Mouse (Mus musculus): ENCODE measurements at regions not wholly inside any gene's neighbourhood (a gene's known extent, or its start where the extent isn't known, plus 50 kb on each side); places are given as distances from the start of the nearest gene placed in this dataset.

DNA sequence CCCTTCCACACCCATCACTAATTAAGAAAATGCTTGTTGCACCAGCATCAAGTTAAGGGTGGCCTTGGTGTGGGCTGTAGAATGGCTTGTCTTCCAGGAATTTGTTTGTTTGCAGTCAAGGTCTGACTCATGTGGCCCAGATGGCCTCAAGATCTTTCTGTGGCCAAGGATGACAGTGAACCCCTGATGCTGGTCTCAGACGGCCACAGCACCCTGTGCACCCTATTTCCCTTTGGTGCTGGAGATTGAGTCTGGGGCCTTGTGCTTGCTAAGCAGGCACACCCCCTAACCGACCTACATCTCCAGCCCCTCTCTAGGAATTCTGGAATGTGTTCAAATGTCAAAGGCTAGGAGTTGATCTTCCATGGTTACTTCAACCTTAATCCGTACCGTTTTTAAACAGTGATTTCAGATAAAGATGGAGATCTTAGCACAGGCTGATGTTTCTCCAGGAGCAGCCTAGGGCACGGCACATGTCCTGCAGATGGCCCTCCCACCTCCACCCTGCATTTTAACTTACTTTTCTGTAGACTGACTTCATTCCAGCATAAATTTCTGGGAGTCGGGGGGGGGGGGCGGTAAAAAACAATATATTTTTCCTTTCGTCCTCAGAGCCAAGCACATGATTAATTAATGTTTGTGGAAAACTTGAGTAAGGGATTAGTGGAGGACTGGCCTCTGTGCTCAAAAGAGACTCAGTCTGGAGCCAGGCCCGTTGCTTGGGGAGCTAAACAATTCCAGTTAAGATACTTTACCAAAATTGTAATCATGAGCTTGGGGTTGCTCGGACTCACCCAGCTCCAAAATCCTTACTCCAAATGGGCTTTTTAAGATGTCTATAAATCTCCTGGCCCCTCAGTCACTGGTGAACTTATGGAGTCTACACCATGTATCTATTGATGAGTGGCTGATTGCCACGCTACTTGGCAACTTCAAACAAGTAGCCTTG lies 95.0 kb upstream of the Supt20 start:
- no peak for DNase-seq (ENCODE audit: low spot score in 2 of 2)

DNA sequence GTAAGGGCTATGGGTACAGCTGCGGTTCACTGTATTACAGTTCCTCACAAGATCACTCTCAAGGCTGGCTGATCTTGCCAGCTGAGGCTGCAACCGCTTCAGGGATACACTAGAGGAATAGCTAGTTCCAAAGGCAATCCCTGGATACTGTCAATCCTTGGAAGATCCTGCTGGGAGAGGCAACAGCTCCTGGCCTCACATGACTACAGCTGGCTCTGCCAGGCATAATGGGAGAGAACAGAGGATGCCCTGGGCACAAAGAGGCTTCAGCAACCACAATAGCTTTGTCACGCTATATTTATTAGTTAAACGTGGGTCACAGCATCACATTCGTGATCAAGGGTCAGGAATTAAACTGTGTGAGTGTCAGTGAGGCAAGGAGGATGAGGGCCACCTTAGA lies 94.3 kb upstream of the Supt20 start:
- no peak for DNase-seq (ENCODE audit: low spot score in 2 of 2)

DNA sequence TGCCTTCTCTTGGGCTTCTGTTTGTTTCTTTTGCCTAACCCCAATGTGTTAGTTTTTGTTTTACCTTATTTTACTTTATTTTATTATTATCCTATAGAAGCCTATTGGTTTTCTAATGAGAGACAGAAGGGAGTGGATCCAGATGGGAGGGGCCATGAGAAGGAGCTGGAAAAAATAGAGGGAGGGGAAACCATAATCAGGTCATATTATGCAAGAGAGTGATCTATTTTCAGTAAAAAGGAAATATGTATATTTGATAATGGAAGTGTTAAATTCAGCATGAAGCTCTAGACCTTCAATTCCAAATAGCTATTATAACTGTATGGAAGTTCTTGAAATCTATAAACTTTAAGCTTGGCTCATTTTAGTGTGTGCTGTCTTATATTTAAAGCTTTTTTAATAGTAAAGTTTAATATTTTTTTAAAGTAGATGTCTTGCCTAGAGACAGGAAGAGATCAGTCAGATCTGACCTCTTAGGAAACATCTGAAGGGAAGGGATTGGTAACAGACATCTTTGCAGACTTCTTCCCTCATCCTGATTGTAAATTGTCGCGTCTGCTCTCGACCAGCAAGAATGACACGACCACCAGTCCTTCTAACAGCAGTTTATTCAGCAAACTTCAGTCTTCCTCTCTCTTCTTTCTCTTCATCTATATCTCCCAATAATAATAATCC lies 87.8 kb upstream of the Supt20 start:
- no peak for DNase-seq (ENCODE audit: low spot score in 2 of 2)

DNA sequence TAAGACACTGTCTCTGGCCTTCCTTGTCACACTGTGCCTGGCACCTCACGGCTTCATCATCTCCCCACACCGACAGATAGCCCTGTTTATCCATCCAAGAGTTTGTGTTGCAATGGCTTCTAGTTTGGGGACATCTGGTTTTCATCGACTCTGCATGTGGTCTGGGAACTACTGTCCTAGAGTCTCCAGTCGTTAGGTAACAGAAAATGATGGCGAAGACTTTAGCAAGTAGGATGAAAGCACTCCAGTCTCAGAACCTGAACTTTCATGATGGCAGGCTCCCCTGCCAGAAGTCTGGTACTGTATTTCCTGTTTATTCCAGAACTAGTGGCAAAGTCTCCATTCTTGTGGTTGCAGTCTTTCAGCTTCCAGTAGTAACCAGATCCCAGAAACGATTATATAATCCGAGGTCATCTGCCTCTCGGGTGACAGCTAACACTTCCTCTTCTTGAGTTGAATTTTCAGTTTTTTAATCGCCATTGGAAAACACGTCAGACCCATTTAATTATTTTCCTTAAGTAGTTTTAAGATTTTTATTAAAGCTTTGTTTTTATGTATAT lies 81.1 kb upstream of the Supt20 start:
- no peak for DNase-seq (ENCODE audit: low spot score in 2 of 2)

DNA sequence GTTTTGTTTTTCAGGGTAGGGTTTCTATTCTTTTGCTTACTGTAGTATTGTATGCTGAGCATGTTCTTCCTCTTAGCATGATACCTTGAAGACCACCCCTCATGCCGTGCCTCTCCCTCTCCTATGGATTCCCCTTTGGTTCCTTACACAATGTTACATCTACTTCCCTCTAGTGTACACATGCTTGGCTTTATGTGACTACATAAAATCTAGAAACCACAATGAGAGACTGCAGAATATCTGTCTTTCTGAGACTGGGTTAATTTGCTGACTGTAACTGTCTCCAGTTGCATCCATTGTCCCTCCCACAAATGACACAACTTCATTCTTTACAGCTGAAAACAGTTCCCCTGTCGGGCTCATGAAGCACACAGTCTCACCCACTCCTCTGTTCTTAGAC lies 78.8 kb upstream of the Supt20 start:
- DNase-seq (ENCODE audit: low spot score in 2 of 2) = no peak

DNA sequence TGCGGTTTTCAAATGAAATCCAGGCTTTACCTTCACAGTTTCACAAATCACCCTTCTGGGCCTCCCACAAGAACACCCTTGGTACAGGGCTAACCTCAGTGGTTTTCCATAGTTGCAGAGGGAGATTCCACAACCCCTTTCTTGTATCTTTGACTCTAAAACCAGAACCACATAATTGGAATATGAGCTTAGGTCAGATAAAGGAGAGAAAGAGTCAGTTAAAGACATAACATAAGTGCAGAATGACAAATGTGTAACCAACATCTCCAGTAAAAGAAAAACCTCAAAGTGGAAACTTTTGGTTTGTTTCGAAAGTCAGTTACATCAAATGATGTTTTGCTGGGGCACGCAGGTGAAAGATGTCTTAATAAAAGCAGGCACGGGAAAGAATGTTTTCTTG lies 75.3 kb upstream of the Supt20 start:
- DNase-seq (ENCODE audit: low spot score in 2 of 2) = no peak

DNA sequence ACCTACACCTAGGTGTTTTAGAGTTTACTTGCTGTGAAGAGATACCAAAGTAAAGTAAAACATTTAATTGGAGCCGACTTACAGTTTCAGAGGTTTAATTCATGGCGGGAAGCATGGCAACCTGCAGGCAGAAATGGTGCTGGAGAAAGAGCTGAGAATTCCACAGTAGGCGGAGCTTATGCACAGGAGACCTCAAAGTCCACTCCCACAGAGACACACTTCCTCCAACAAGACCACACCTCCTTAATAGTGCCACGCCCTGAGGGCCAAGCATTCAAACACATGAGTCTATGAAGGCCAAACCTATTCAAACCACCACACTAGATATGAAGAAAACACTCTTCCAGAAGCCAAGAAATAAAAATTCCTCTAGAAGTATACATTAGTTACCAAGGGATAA lies 74.3 kb upstream of the Supt20 start:
- DNase-seq (ENCODE audit: low spot score in 2 of 2) = no peak

DNA sequence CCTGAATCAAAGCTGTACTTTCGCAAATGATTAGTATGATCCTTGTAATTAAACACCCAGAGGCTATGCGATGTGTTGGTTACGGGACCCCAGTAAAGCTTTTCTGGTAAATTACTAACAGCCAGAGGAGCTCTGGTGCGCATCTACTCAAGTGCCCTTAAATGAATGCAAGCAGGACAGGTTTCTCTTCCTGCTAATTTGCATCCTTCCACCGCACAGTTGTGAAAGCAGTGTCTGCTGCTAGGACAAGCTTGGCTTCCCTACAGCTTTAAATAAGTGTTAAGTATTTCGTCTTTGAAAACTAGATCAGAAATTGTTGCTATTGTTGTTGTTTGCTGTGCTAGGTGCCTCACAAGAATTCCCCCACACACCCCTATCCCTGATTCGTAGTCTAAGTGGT lies 62.4 kb upstream of the Supt20 start:
- DNase-seq (ENCODE audit: low spot score in 2 of 2) = no peak

DNA sequence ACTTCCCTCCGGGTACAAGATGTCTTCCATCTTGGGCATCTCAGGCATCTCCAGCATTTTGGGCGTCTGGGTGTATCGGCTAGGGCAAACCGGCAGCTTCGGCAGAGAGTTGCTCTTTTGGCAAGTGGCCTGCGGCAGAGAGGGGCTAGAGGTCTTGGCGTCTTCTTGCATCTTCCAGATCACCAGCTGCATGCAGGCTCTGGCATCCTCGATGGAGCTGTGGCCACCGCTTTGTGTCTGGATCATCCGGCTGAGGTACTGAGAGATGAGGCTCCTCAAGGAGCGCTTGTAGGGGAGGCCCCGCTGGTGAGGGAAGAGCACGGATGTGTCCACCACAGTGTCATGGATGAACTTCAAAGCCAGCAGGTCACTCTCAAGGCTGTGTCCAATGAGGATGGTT lies 59.9 kb upstream of the Supt20 start:
- DNase-seq (ENCODE audit: low spot score in 2 of 2) = no peak

DNA sequence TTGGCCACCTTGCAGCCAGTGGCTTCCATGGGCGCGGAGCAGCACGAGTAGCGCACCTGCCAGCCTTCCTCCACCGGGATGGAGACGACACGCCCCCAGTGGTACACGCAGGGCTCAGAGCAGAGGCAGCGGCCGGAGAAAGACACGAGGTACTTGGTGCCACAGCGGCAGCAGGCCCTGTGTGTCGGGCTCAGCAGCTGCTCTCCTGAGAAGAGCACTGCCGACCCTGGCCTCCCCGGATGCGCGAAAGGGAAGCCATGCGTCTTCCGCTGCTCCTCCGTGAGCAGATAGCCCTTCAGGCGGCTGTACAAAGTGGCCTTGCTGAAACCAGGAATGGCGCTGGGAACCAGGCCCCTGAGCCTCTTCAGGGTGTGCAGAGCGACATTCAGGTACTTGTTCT lies 59.2 kb upstream of the Supt20 start:
- DNase-seq (ENCODE audit: low spot score in 2 of 2) = no peak

DNA sequence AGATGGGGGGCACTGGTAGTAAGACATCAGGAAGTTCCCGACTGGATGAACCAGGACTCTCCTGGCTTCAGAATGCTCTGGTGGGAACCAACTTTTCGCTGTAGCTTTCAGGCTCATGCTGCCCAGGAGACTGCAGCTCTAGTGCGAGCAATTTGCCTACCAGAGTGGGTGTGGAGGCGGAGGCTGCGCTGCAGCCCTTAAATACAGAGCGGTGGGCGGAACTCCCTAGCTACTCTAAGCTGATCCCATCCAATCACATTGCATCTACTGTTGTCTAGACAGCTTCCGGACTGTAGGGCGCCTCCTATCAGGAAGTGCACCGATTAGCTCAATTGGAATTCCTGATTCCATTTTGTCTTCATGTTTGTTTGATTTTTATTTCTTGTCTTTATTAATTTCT lies 58.2 kb upstream of the Supt20 start:
- no peak for DNase-seq (ENCODE audit: low spot score in 2 of 2)
